ENCODE assay signal across 8 mouse cellular contexts in genomic region chr7:134261003-134261701, GRCm38 (mm10). TPM values are rescaled to one million over a fixed set of nuclear protein-coding genes. Genes with fewer than 3 reads are reported as not detected.
DNase-seq lines count a peak whose midpoint lies in the region; ATAC-seq lines count a peak whose summit lies in the region.

No protein-coding gene starts in this region.

- H3K4me2 ChIP-seq in heart, embryonic 11.5 days, result no peak overlapping the region

- peak; percentile 9 for DNase-seq in layer of hippocampus, adult 11-12 months (ENCODE audit: low spot score)
- no peak for DNase-seq in layer of hippocampus, postnatal 25 days (ENCODE audit: extremely low spot score in 1 of 2, low spot score in 1 of 2)
- peak; percentile 29 for DNase-seq in ZHBTc4 (ENCODE audit: low read depth, low spot score)
- peak; percentile 6 to 21 for DNase-seq in layer of hippocampus, adult 18-20 months (ENCODE audit: low spot score in 2 of 2)
- peak; percentile 6 for DNase-seq in telencephalon, adult 2 months (ENCODE audit: low read depth, low spot score)
- DNase-seq in hindbrain, embryonic 10.5 days (ENCODE audit: low spot score), result no peak
- no peak for DNase-seq in spleen, postnatal 36 days (ENCODE audit: low spot score in 2 of 2)

- no peak overlapping the region for H3K9ac ChIP-seq in heart, embryonic 11.5 days (ENCODE audit: low read depth, low read length)

- ATAC-seq in heart, embryonic 11.5 days (replicated peaks; ENCODE audit: insufficient number of reproducible peaks, low FRiP score, low TSS enrichment), result 0 out of 2 replicates have a peak, but pooled peaks have one; percentile 52

- no peaks in the 10 kb centered on the region for H3K27me3 ChIP-seq in heart, embryonic 11.5 days (ENCODE audit: control insufficient read depth, insufficient read depth, low read length)
- no peaks in the 10 kb centered on the region for H3K27me3 ChIP-seq in hindbrain, embryonic 10.5 days (ENCODE audit: insufficient read depth, poor library complexity, severe bottlenecking)

- H3K4me3 ChIP-seq in heart, embryonic 11.5 days (ENCODE audit: low read depth, low read length), result no peak overlapping the region
- H3K4me3 ChIP-seq in hindbrain, embryonic 10.5 days, result no peak overlapping the region

- no peaks in the 10 kb centered on the region for H3K36me3 ChIP-seq in heart, embryonic 11.5 days (ENCODE audit: control insufficient read depth, insufficient read depth, low read length)
- no peaks in the 10 kb centered on the region for H3K36me3 ChIP-seq in hindbrain, embryonic 10.5 days

- no peaks in the 10 kb centered on the region for H3K4me1 ChIP-seq in heart, embryonic 11.5 days (ENCODE audit: control insufficient read depth, insufficient read depth, low read length)
- peaks cover 13% of the 10 kb centered on the region; the same call in 1 of the 2 replicates for H3K4me1 ChIP-seq in hindbrain, embryonic 10.5 days (replicated peaks)

- H3K9me3 ChIP-seq in heart, embryonic 11.5 days (replicated peaks; ENCODE audit: control insufficient read depth, low read length), result no peaks in the 10 kb centered on the region
- H3K9me3 ChIP-seq in hindbrain, embryonic 10.5 days, result no peaks in the 10 kb centered on the region

- H3K27ac ChIP-seq in heart, embryonic 11.5 days (ENCODE audit: low read depth, low read length), result no peak overlapping the region
- no peak overlapping the region for H3K27ac ChIP-seq in hindbrain, embryonic 10.5 days

- 42% methylated on average over 4 of the region's 4 CpGs for WGBS in heart, embryonic 11.5 days (ENCODE audit: insufficient replicate concordance)
- 60% methylated on average over 4 of the region's 4 CpGs for WGBS in hindbrain, embryonic 10.5 days

RNA-seq across cellular contexts. Expression of gene Adam12, which starts 29.2 kb away (rescaled TPM):
- 1 to 10 TPM; 8.1 to 8.7 TPM for total RNA-seq in layer of hippocampus, postnatal 25 days (2021)
- polyA plus RNA-seq in heart, embryonic 11.5 days (2014; fragmentation: Nextera tagmentation; extraction: Ambion mirVana), result 5.6 and 8.8 TPM in 2 replicates
- 1 to 10 TPM; 5.0 to 6.3 TPM for total RNA-seq in layer of hippocampus, adult 18-20 months (2021)
- 2.0 TPM in 2 replicates for polyA plus RNA-seq in hindbrain, embryonic 10.5 days (2016; fragmentation: Nextera tagmentation; extraction: Ambion mirVana)

Comparison
In these comparisons a context has a peak if more than half of its experiments do, and no peak if none do; other contexts are left out.
1. DNase-seq: peak in layer of hippocampus, adult 11-12 months (single experiment), ZHBTc4 (single experiment), layer of hippocampus, adult 18-20 months (2 of 2) and telencephalon, adult 2 months (single experiment); none in layer of hippocampus, postnatal 25 days (0 of 2), hindbrain, embryonic 10.5 days (single experiment) and spleen, postnatal 36 days (0 of 2).